Mouse (Mus musculus): ENCODE results near the gene Setd3.

Setd3 gene

GRCm38 (mm10) chr12:108179246-108179320 is at the start of gene Setd3:
Gene Setd3, minus strand, starts transcription at chr12:108179314.
- no peak for DNase-seq

DNA sequence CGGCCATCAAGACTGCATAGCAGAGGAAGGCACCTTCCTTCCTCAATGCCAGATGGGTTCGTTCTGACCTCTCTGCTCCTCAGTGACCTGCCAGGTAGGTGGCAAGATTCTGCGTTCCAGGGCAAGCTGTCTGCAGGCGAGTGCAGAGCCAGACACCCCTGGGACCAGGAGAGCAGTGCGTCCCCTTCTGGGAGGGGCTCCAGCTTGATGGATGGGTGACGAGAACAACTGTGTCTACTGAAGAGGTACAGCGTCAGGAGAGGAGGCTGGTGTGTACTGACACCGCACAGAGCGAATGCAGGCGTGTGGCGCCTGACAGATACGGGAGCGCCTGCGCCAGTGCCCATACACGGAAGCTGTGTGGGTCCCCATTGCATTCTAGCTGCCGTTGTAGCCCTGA is 48.4 kb upstream of the Setd3 start:
- DNase-seq, result no peak

DNA sequence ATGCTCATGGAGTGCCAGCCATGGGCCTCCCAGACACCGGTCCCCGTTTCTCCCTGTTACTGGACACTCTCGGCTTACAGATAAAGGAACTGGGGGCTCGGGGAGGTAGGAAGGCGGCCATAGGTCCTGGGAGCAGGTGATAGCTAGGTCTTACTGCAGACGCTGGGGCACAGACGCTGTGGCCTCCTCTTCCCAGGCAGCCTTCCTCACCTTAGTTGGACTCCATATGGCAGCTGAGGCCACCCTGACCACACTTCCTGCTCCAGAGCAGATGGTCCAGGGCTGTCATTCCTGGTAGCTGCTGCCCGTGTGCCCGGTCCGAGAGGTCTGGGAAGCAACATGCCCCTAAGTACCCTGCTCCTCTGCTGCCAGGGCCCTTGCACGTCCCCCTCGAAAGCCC is 47.8 kb upstream of the Setd3 start:
- DNase-seq, result peak; percentile 80

- DNase-seq, result no peak
Observed at GRCm38 (mm10) chr12:108226216-108226615, 47.1 kb upstream of the Setd3 start.

DNA sequence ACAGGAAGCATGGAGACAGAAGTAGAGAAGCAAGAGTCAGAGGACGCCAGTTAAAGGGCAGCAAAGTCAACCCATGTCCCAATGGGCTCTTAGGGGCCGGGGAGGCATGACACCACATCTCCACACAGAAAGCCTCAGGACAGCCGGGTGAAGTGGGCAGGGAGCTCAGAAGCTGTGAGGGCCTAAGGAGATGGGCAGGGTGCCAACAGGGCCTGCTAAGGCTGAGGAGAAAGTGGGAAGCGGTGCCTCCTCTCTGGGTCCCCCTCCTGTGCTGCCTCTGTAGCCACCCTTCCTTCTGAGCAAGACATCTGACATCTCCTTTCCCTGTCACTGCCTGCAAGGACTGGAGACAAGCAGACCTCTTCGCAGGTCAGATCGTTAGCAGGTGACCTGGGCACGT is 46.7 kb upstream of the Setd3 start:
- DNase-seq, result no peak

GRCm38 (mm10) chr12:108223357-108223756 is 44.2 kb upstream of the Setd3 start:
- DNase-seq, result no peak

DNA sequence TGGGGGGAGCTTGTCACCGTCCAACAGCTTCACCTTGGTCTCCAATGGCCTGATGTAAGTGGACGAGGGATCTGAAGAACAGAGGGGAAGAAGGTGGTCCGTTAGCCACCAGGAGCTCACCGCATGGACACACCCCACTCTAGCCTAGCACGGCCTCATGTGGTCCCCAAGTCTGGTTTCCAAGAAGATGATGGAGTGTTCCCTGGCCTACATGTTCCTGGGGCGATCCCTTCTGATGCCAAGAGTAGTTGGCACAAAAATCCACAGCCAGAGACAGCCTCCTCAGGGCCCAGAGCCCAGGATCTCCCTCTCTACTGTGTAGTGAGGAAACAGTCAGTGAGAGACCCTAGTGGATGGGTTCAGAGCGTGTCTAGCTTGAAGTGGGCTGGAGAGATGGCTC is 42.6 kb upstream of the Setd3 start:
- peak; percentile 45 for DNase-seq

DNA sequence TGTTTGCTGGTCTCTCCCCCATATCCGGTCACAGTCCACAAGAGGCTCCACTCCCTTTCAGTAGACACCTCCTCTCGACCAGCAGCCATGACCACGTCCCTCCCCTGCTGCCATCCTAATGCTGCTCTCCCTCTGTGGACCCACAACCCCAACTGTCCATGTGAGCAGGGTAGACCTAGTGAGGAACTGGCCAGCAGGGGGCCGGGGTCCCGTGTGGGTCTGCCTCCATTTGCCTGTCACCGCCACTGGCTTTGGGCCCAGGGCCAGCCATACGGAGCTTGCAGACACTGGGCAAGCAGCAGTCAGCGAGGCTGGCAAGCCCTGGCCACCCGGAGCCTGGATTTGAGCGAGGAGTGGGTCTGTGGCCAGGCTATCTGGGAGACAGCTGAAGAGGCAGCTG is 42.1 kb upstream of the Setd3 start:
- peak; percentile 53 for DNase-seq

DNA sequence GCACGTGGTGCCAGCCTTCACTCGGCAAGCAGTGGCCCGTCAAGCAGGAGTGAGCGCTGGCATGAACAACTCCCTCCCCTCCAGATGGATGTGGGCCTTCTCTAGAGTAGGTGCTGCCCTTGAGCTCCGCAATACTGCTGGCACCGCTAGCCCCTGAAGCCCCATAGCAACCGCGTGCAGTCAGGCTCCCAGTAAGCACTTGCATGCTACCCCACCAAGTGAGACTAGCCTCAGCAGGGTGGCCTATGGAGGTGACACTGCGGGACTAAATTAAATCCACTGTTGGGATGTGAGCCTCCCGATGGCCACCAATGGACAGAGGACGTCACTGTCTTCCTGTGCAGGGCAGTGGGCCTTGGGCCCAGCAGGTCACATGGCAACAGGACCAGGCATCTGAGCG is 41.5 kb upstream of the Setd3 start:
- peak; percentile 45 for DNase-seq

- peak; percentile 24 for DNase-seq
Observed at GRCm38 (mm10) chr12:108219825-108220616, 40.9 kb upstream of the Setd3 start.

GRCm38 (mm10) chr12:108219163-108219562 is 40.0 kb upstream of the Setd3 start:
- peak; percentile 17 for DNase-seq

- peak; percentile 70 for DNase-seq
Observed at GRCm38 (mm10) chr12:108217572-108217971, 38.5 kb upstream of the Setd3 start.

DNA sequence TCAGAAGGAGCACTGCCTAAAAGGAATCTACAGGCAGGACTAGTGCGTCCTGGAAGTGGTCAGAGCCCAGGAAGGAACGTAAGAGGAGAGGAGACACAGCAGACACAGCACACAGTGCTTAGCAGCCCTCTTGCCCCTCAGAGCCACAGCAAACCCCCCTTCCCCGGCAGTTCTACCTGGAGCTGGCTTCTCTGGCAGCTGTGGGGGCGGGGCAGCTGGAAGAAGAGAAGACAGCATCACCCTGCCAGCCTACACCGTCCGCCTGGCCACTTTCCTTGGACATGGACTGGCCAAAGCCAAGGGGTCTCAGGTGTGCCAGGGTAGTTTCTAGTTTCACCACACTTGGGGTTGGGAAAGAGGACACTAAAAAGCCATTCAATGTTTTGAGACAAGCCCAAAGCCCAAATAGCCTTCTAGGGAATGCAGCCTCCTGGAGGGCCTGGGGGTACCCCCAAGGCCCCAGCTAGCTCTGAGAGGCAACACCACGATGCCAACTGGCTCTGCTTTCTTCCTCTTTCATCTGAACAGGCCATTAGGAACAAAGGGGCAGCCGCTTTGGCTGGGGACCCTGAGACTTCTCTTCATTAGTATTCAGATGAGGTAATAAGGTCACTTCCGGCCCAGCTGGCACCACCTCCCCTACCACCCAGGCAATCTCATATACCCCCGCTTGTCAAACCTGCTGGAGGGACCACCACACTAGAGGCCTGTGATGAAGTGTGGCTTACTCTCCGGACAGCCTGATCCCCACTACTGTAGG is 37.7 kb upstream of the Setd3 start:
- DNase-seq, result peak; percentile 39

GRCm38 (mm10) chr12:108215090-108215489 is 36.0 kb upstream of the Setd3 start:
- peak; percentile 21 for DNase-seq

GRCm38 (mm10) chr12:108213090-108214041 is 34.3 kb upstream of the Setd3 start:
- peak; percentile 17 for DNase-seq

- DNase-seq, result no peak
Observed at GRCm38 (mm10) chr12:108212476-108212875, 33.4 kb upstream of the Setd3 start.

DNA sequence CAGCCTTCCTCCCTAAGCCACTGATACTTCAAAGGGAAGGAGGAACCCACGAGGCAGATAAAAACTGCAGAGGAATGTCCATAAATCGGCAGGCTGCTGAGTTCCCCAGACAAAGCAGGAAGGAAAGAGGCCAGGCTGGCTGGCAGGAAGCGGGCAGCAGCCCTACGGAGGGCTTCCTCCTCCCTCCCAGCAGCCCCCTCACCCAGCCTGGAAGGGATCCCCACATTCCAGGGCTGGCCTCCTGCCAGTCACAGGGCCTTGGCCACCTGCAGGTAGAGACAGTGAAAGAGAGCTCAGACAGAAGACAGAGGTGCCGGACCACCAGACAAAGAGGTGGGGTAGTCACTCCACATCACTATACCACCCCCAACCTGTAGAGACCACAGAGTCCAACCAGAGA is 33.0 kb upstream of the Setd3 start:
- DNase-seq, result peak; percentile 26

DNA sequence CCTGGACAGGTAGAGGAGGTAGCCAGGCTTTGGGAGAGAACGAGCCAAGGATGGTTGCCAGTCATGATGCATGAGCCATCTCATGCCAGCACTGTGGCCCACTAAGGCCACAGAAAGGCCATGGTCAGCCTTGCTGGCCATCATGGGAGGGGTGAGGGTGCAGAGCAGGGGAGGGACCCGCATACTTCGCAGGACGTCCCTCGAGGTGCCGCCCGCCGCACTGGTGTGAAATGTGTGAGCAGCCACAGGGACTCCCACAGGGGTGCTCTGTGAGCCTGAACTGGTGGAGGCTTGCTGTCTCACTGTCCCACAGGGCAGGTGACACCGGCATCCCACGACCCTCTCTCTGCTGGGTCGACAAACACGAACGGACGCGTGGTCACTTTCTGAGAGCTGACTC is 31.5 kb upstream of the Setd3 start:
- DNase-seq, result peak; percentile 24

DNA sequence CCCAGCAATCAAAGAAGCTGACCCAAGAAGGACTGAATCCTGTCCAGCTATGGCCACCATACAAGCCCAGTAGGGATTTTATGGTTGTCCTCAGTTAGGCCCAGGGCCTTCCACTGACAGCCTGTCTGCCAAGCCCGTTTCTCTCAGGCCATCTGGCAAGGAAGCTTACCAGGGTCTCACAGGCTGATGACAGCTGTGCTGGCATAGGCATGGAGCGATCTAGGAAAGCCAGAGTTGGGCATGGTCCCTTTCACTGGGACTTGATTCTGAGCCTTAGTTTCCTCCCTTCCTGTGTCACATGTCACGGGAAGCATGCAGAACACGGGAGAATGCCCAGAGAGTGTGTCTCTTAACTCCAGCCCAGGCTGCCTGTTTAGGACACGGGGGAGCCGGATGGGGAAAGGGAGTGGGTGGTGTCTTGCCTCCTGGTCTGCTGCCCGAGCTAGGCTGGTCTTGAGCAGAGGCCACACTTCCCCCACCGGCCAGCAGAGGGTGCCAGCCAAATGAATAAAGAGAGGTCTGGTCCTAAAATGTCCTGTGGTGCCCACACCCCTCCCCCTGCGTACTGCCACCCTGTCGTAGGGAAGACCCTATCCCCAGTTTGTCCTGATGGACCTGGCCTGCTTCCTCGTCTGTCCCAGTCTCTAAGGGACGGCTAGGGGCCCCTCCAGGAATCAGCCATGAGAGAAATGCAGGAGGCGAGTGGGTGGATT is 29.8 kb upstream of the Setd3 start:
- DNase-seq, result peak; percentile 76

DNA sequence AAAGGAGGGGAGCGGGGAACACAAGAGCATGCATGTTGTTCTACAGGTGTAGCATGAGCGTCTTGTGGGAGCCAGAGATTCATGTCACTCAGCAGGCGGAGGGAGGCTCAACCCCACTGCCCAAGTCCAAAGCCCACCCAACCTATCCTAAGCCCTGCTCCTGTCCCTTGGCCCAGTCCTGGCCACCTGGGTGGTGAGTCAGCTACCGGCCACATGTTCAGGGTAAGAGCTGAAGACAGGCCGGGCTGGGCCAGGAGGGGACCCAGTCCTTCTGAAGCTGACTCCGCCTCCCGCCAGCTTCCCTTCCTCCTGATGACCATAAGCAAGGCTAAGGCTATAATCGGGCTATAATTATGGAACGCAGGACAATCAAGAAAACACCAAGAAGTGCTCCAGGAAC is 29.1 kb upstream of the Setd3 start:
- peak; percentile 23 for DNase-seq

DNA sequence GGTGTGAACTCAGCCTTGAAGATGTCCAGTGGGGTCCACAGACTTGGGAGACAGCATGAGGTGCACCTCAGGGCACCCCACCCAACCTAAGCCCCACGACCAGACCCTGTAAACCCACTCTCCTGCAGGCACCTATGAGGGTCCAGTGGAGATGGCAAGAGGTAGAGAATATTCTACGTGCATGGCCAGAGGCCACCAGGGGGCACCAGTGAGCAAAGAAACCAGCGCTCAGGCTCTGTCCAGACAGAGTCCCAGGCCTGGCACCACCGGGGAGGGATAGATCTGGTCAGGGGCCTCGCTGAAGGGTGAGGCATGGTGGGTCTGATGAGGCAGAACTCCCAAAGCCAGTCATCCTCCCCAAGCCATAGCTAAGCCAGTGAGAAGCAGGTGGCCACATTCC is 27.5 kb upstream of the Setd3 start:
- peak; percentile 75 for DNase-seq

DNA sequence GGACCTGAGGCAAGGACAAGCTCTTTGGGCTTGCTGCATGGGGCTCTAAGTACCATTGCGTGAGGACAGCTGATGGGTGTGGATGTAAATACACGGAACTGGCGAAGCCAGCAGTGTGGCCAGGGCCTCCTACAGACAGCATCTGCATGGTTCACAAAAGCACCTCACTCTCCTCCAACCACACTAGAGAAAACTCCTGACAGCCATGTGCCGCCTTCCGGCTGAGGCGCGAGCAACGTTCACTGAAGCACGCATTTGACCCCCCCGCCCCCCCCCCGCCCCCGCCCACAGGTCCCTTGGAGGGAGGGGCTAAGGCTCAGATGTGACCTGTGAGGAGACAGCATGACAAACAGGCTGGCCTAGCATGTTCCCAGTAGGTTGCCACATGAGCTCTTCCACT is 25.9 kb upstream of the Setd3 start:
- no peak for DNase-seq

- DNase-seq, result no peak
Observed at GRCm38 (mm10) chr12:108203895-108204294, 24.8 kb upstream of the Setd3 start.

All from cerebellum, adult 11 months (tissue).